Mouse (Mus musculus): ENCODE data around the gene Alyref.

DNA sequence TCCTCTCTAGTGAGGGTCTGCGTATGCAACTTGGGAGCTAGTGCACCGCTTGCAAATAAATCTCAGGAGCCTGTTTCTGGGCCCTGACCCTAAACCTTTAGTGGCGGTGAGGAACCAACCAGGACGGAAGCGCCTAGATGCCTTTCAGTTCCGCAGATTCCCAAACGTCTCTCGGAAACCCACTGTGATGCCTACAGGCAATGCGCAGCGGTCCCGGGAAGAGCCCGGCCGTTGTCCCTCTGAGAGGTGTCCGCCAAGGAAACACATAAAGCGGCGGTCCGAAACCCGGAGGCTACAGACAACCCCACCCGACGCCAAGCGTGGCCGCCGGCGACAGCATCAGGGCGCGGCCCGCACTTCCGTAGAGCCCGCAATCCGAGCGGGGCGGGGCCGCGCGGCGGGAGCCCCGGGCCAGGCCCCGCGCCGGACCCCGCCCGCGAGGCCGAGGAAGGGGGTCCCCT lies 17.3 kb downstream of the Alyref start:
- no peak for TF ChIP-seq CTCF (IDR thresholded peaks at IDR 0.05)
- TF ChIP-seq EP300 (IDR thresholded peaks at IDR 0.05), result no peak

Data from lung, postnatal 0 days (tissue).